ENCODE assay signal across 16 mouse cellular contexts in genomic region chr9:52203189-52203588, GRCm38 (mm10). TPM values are rescaled to one million over a fixed set of nuclear protein-coding genes. Genes with fewer than 3 reads are reported as not detected.
A peak's percentile ranks its signal among the peaks of the same experiment; 100 is the strongest.
DNase-seq lines count a peak whose midpoint lies in the region; ATAC-seq and TF ChIP-seq lines count a peak whose summit lies in the region.
"Had no signal": no experiment of that assay in that cellular context is flagged by ENCODE, and none has a peak within 500 bp of the region (broad histone marks: within the 10 kb centered on the region; RNA-seq: fewer than 3 reads in every experiment).

No protein-coding gene starts in this region.

- H3K4me2 ChIP-seq in forebrain, embryonic 13.5 days: no peak overlapping the region
- no peak overlapping the region for H3K4me2 ChIP-seq in forebrain, embryonic 11.5 days (ENCODE audit: low read depth, low read length, severe bottlenecking)
- H3K4me2 ChIP-seq: embryonic facial prominence, embryonic 13.5 days; heart, embryonic 13.5 days had no signal

- H3K4me1 ChIP-seq in forebrain, embryonic 13.5 days: peaks cover 8% of the 10 kb centered on the region; the same call in 1 of the 2 replicates
- H3K4me1 ChIP-seq in forebrain, embryonic 11.5 days (replicated peaks; ENCODE audit: control insufficient read depth, insufficient read depth, low read length): no peaks in the 10 kb centered on the region
- H3K4me1 ChIP-seq: embryonic facial prominence, embryonic 13.5 days had no signal

- no peak for TF ChIP-seq CTCF in layer of hippocampus, adult 2 months (conservative IDR thresholded peaks at IDR 0.05)

- H3K27ac ChIP-seq in forebrain, embryonic 13.5 days: no peak overlapping the region
- no peak overlapping the region for H3K27ac ChIP-seq in forebrain, embryonic 11.5 days (ENCODE audit: low read depth, low read length)
- no peak overlapping the region for H3K27ac ChIP-seq in layer of hippocampus, adult 2 months
- H3K27ac ChIP-seq: embryonic facial prominence, embryonic 13.5 days; gastrocnemius, adult 2 months; heart, embryonic 13.5 days had no signal

- no peak for DNase-seq in forebrain, embryonic 11.5 days (ENCODE audit: low spot score)
- peak; percentile 81 for DNase-seq in Muller cell, postnatal 12 days (ENCODE audit: inconsistent ontology term)
- peak; percentile 20 to 52 for DNase-seq in layer of hippocampus, adult 2 months (ENCODE audit: low spot score in 2 of 2)
- peak; percentile 71 for DNase-seq in retina, postnatal 1 day
- DNase-seq in MN1 (ENCODE audit: low spot score): no peak
- no peak for DNase-seq in kidney, adult 18-20 months
- DNase-seq in spleen, postnatal 10 days (ENCODE audit: low spot score in 2 of 2): no peak
- DNase-seq: cerebellum, adult 2 months; gastrocnemius, adult 2 months; kidney, postnatal 36 days had no signal

- WGBS in forebrain, embryonic 13.5 days: 56% methylated on average over 4 of the region's 4 CpGs
- WGBS in forebrain, embryonic 11.5 days: 85% methylated on average over 4 of the region's 4 CpGs

- H3K27me3 ChIP-seq in forebrain, embryonic 13.5 days: no peaks in the 10 kb centered on the region
- no peaks in the 10 kb centered on the region for H3K27me3 ChIP-seq in forebrain, embryonic 11.5 days (ENCODE audit: control insufficient read depth, insufficient read depth, low read length)
- H3K27me3 ChIP-seq: embryonic facial prominence, embryonic 13.5 days; heart, embryonic 13.5 days had no signal

- no peak overlapping the region for H3K4me3 ChIP-seq in forebrain, embryonic 13.5 days
- no peak overlapping the region for H3K4me3 ChIP-seq in forebrain, embryonic 11.5 days (ENCODE audit: low read depth, low read length)
- no peak overlapping the region for H3K4me3 ChIP-seq in layer of hippocampus, adult 2 months
- H3K4me3 ChIP-seq: embryonic facial prominence, embryonic 13.5 days; gastrocnemius, adult 2 months; heart, embryonic 13.5 days; myocyte had no signal

- H3K9ac ChIP-seq in forebrain, embryonic 13.5 days: no peak overlapping the region
- H3K9ac ChIP-seq in forebrain, embryonic 11.5 days (ENCODE audit: low read length): no peak overlapping the region
- H3K9ac ChIP-seq: embryonic facial prominence, embryonic 13.5 days; heart, embryonic 13.5 days had no signal

- no peaks in the 10 kb centered on the region for H3K9me3 ChIP-seq in forebrain, embryonic 13.5 days (replicated peaks)
- H3K9me3 ChIP-seq in forebrain, embryonic 11.5 days (ENCODE audit: control insufficient read depth, low read length): no peaks in the 10 kb centered on the region
- H3K9me3 ChIP-seq: embryonic facial prominence, embryonic 13.5 days; G1E; heart, embryonic 13.5 days had no signal

- ATAC-seq in forebrain, embryonic 13.5 days: peak; percentile 33; the same call in 1 of the 2 replicates
- no peak for ATAC-seq in forebrain, embryonic 11.5 days (replicated peaks; ENCODE audit: low FRiP score)
- ATAC-seq: hindbrain, embryonic 16.5 days had no signal

- H3K36me3 ChIP-seq in forebrain, embryonic 13.5 days (ENCODE audit: poor library complexity, severe bottlenecking): no peaks in the 10 kb centered on the region
- H3K36me3 ChIP-seq in forebrain, embryonic 11.5 days (ENCODE audit: control insufficient read depth, insufficient read depth, low read length): no peaks in the 10 kb centered on the region
- H3K36me3 ChIP-seq: embryonic facial prominence, embryonic 13.5 days; G1E; heart, embryonic 13.5 days had no signal

RNA-seq across cellular contexts. Expression of gene Zc3h12c, which starts 34.8 kb away (rescaled TPM):
- 10.0 and 10.4 TPM in 2 replicates for polyA plus RNA-seq in forebrain, embryonic 13.5 days (2015; fragmentation: Nextera tagmentation; extraction: Ambion mirVana)
- 11.8 and 12.6 TPM in 2 replicates for polyA plus RNA-seq in forebrain, embryonic 11.5 days (2014; fragmentation: Nextera tagmentation; extraction: Ambion mirVana)
- total RNA-seq in layer of hippocampus, adult 2 months (2021): 10 to 100 TPM; 11.5 to 11.8 TPM

Comparison
In these comparisons a context has a peak if more than half of its experiments do, and no peak if none do; other contexts are left out.
1. DNase-seq: peak in Muller cell, postnatal 12 days (single experiment), layer of hippocampus, adult 2 months (2 of 2) and retina, postnatal 1 day (single experiment); none in forebrain, embryonic 11.5 days (single experiment), MN1 (single experiment), kidney, adult 18-20 months (single experiment) and spleen, postnatal 10 days (0 of 2).